Mouse (Mus musculus): ENCODE measurements around the gene Slc35f6.

Slc35f6 gene

DNA sequence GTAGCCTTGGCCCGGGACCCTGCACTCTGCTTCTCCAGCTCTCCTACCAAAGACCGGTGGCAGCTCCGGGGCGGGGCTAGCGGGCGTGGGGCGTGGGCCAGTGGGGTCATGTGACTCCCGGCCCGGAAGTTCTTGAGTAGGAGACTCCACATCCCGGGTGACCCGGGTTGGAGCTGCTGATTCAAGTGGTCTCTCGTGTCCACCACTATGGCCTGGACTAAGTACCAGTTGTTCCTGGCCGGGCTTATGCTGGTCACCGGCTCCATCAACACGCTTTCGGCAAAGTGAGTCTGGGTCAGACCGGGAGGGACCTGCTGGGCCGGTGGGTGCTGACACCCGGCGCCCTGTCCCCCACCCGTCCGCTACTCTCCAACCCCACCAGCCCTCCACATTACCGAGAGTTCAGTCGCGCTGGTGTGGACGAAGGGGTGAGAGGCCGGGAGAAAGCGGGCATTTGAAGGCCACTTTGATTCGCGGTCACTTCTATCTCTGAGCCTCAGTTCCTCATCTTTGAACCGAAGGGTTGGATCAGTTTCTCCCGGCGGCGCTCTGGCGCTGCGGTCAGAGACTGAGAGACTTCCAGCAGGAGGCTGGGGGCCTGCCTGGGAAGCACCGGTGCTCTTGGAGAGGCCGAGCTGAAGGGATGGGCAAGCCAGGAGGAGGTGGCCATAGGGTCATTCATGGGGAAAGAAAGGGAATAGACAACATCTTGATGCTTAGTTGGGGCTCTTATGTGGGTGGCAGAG is at the start of gene Slc35f6:
TSS of gene Slc35f6 (plus strand) at position 119 of the 746 bp plus-strand sequence.
- DNase-seq (ENCODE audit: low spot score) = peak; percentile 89

DNA sequence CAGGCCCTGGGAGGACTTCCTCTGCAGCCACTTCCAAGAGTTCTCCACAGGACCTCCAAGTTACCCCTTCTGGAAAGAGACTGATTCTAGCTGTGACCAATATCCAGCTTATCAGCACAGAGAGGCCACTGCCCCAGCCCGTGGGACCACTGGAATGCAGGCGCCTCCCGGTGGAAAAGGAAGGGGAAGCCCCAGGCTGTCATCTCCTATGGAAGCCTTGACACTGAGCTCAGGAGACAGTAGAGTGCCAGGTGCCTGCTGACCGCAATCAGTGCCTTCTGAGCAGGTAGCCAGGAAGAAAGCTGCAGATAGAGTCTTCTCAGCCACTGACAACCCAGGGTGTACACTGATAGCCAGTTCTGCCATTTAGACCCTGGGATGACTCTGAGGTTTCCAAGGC is 46.3 kb upstream of the Slc35f6 start:
- no peak for DNase-seq (ENCODE audit: low spot score)

DNA sequence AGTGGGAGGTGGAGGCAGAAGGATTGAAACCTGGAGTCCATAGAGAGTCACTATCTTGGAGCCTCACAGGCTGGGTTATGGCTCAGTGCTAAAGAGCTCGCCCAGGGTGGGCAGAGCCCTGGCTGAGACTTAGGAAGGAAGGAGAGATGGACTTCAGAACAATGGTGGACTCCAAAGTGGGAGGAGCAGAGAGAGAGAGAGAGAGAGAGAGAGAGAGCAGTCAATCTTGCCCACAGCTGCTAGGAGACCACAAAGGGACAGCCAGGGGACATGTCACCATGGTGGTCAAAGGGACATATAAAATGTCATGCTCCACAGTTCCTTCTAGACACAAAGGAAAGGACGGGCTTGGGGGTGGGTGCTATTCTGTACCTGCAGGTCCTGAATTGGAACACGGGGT is 44.5 kb upstream of the Slc35f6 start:
- DNase-seq (ENCODE audit: low spot score) = no peak

DNA sequence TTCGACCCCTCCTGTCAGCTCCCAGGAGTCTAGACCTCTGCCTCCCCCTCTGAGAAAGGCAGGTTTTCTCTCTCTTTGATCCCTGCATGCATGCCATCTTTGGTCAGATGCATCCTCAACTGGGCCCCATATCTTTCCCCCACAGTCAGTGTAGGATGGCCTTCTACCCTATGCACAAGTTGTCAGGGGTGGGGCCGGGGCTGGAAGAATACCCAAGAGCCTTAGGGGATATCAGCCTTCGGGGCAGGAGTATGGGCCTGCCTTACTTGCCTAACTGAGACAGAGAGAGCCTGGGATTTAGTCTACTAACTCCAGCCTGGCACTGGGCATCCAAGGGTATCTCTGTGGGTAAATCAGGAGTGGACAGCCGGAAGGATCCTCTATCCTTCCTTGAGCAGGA is 43.8 kb upstream of the Slc35f6 start:
- no peak for DNase-seq (ENCODE audit: low spot score)

DNA sequence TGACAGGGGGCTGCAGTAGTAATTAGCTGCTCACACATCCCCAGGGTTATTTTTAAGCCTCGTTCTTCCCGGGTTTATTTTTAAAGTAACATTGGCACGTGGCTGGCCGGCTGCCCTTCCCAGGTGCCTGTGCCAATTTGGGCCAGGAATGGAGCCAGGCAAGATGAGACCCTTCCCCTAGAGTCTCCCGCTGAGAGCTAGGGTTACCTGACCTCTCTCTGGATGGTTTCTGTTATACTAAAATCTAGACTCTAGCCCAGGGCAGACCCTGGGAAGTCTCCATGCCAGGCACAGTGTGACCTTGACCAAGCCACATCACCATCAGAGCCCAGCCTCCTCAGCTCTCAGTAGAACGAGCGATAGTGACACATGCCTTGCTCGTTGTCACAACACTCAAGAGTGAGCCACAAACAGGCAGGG is 43.0 kb upstream of the Slc35f6 start:
- no peak for DNase-seq (ENCODE audit: low spot score)

DNA sequence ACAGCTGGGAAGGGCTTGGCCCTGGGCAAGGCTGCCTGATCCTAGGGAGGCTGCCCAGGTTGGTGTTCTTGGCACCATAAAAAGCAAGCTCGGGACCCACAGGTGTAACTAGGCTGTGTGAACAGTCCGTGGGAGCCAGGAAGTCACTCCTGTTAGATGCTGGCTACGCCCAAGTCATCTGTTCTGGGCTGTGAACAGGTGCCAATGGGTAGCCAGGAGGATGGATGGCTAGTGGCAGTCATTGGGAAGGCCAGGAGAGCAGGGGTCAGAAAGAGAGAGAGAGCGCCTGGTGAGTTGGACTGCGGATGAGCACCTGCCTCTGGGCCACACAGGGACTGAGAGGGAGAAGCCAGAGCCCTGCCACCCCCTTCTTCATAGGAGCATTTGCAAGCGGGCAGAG is 42.1 kb upstream of the Slc35f6 start:
- DNase-seq (ENCODE audit: low spot score) = no peak

DNA sequence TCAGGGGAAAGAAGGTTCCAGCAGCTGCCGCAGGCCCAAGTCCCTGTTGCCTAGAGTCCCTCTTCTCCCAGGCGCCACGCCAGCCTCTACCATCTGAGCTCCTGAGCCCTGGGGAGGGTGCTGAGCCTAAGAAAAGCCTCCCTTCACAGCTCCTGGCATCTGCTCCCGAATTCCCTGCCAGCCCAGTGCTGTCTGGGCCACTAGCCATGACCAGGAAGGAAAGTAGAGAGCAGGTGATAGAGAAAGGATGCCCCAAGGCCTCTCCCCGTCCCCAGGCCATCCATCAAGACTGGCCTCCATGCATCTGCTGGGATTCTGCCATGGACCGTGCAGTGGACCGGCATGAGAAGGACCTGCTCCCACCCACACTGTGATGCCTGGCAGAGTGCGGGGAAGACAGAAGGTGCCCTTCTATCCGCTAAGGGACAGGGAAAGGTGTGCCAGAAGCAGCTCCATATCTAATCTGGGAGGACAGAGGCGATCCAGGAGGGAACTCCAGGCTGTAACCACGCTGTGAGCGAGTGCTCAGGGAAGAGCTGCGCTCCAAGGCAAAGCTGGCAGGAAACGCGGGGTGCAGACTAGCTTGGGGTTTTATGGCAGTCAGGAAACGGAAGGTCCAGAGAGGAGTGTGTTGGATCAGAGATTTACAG is 41.2 kb upstream of the Slc35f6 start:
- DNase-seq (ENCODE audit: low spot score) = no peak

DNA sequence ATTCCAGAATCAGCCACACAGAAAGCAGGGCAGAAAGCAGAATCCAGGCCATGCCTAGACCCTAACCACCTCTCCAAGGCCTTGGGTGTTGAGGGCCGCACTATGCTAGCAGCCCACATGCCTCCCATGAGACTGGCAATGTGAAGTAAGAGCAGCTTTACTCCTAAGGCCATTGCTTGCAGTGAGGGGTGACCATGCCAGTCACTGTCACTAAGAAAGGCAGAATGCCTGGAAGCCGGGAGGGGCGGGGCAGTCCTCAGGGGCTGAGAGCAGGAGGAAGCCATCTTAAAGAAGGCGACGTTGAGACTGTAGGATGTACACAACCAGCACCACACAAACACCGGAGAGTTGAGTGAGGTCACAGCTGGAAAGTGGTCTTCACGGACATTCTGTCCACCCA is 38.6 kb upstream of the Slc35f6 start:
- DNase-seq (ENCODE audit: low spot score) = no peak

DNA sequence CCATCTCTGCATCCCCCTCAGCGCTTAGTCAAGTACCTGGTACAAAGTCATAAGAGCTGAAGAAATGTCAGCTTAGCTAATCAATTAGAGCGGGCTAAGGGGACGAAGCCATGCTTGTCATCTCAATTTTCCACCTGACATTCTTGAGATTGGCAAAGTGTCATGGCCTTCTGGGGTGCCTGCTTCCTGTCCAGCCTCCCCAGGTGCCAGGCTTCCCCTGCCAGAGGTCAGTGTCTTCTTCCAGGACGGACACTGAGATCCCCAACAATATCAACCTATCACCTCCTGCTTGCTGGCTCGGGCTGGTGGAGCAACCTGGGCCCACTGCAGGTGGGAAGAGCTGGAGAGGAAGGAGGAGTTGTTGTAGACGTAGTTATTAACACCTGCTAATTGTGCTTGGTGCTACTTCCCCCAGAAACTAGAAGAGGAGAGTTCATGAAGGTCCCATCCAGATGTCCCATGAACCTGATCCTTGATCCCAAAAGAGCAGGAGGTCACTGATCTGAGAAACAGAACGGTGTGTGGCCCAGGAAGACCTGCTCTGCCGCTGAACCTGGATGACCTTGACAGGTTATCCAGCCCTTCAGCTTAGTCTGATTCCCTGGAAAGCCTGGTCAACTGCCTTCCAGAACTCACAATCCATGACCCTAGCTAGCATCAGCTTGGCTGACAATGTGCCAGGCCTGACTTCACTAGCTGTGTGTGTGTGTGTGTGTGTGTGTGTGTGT is 37.7 kb upstream of the Slc35f6 start:
- DNase-seq (ENCODE audit: low spot score) = no peak

DNA sequence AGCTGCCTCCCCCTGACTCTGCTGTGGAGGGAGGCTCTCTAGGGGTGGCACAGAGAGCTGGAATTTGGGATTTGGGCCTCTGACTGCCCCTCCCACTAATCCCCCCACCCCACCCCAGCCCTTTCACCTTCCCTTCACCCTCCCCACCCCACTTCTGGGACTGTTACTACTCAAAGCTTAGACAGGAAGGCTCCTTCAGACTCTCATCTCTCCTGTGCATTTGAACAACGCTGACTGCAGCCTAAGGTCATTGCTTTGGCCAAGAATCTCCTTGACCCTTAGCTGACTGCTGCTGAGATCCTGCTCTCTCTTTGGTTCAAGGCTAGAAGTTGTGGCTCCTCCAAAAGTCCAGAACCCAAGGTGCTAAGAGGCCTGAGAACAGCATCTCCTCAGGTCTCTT is 36.6 kb upstream of the Slc35f6 start:
- DNase-seq (ENCODE audit: low spot score) = no peak

DNA sequence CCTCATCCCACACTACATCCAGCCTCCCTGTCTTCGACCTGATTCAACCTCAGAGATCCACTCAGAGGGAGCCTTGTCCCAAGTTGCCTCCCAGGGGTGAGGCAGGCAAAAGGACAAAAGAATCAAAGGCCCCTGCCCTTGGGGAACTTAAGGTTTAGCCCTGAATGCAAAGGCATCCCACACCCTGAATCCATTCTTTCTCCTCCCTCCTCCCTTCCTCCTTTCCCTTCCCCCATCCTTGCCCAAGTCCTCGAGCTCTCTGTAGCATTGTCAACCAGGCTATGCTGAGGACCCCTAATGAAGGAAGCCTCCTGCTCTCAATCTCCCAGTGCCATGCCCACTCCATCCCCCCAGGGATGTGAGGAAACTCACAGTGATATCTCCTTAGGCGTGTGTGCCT is 36.0 kb upstream of the Slc35f6 start:
- no peak for DNase-seq (ENCODE audit: low spot score)

DNA sequence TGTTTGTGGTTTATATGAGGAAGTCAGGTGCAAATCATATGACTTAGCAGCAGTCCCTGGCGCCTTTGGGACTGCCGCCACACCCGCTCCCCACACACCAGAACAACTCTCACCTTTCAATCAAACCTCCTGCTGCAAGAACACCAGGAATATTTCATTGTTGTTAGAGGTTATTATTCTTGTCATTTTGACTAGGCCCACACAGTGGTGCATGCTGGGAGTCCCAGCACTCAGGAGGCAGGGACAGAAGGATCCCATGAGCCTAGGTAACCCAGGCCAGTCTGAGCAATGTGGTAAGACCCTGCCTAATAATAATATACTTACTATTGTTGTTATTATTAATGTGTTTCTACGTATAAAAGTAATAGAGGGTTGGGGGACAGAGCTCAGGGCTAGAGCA is 35.2 kb upstream of the Slc35f6 start:
- no peak for DNase-seq (ENCODE audit: low spot score)

DNA sequence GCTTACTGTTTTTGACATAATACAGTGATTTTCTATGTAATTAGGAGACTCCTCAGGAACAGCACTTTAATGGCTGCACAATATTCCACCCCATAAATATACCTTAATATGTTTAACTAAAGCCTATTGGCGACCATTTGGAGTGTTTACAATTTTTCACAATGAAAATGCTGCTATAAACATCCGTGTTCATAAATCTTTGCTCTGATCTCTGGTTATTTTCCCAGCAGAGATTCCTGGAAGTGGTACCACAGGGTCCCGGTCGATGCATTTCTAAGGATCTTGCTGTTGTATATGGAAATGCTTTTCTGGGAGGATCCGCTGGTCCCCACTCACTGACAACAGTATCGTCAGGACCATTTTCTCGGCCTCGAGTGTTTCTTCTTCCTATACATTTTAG is 34.5 kb upstream of the Slc35f6 start:
- DNase-seq (ENCODE audit: low spot score) = no peak

DNA sequence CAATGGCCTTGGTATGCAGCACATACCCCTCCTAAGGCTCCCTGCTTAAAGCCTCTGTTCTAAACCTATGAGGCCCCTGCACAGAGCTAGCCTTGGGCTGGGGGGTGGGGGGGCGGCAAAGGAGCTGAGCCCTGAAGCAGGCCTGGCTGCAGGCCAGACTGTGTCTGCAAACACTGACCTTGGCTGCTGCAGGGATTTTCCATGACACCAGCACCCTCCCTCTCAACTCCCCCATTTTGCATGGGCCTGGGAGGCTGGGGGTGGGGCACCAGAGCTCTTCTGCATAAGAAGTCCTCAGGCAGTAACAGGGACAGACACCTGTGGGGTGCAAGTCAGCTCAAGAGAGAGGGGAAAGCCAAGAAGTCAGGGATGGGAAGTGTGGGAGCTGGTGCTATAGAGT is 33.5 kb upstream of the Slc35f6 start:
- no peak for DNase-seq (ENCODE audit: low spot score)

DNA sequence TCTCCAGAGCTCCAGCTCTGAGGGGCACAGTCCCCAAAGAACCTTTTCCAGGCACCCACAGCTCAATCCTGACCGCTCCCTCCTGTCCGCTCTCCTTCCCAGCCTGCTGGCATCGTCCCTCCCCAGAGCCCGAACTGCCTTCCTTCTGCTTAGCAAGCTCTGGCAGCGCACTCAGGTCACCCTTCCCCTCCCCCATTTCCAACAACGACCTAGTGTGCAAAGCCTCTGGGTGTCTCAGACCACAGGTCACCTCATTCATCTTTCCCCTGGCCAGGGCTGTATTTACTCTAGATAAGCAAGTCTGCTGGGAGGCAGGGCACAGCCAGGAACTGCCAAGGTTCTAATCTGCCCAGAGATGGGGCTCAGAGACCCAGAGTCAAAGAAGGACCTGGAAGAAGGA is 32.3 kb upstream of the Slc35f6 start:
- no peak for DNase-seq (ENCODE audit: low spot score)

DNA sequence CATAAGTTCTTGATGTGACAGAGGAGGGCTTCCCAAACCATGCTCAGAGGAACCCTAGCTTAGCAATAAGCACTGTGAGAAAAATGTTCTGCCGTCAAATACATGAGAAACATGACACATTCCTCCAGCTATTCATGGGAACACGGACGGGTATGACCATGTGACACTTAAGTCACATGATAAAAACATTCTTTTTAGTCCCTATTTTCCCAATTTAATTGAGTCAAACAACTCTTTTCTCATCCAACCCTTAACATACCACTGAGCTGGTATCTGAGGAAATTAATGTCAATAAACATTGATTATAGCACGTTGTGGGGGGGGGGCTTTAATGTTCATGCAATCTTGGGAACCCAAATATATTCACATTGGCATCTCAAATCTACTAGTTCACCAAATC is 31.9 kb upstream of the Slc35f6 start:
- no peak for DNase-seq (ENCODE audit: low spot score)

DNA sequence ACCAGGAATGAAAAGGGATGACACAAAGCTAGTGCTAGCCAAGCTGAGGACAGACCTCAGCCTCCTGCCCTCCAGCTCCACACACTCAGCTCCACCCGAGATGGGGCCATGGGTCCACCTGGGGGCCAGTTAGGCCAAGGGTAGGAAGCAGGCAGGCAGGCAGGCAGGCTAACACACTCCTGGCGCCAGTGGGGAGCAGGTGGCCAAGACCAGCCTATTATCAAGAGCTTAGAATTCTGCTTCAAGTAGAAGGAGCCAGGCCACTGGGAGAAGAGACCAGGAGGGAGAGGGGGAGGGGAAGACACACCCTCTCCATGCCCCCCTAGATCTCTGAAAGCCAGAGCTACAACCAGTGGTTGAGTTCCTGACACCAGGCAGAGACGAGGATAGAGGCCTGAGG is 31.1 kb upstream of the Slc35f6 start:
- DNase-seq (ENCODE audit: low spot score) = peak; percentile 19

DNA sequence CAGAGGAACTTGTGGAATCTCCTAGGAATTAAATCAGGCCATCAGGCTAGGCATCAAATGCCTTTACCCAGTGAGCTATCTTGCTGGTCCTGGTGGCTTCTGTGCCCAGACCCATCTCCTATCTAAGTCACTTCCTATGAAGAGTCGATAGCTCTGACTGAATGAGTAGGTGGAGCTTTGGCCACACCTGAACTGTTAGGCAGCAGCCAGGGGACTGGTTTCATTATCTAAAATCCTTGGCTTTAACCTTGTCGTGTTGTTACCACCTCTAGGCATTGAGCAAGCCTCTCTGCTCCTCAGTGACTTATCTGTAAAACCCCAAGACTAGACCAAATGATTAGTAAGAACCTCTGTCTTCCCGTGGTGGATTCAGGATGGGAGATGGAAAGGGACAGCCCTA is 30.4 kb upstream of the Slc35f6 start:
- DNase-seq (ENCODE audit: low spot score) = no peak

DNA sequence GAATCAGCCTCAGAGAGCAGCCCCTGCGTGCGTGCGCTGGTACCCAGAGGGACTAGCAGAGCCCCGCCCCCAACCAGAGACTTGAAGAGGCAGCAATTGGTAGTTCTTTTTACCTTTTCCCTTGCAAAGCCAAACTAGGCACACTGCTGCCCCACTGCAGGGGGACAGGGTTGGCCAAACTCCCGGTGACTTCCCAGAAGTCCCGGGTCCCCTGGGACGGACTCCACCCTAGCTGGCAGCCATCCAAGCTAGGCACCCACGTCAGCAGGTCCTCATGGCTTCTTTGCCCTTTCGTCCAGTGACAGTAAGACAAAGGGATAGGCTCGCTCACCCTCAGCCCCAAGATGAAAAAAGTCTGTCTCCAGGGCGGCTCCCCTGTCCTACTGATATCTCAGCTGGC is 29.9 kb upstream of the Slc35f6 start:
- no peak for DNase-seq (ENCODE audit: low spot score)

DNA sequence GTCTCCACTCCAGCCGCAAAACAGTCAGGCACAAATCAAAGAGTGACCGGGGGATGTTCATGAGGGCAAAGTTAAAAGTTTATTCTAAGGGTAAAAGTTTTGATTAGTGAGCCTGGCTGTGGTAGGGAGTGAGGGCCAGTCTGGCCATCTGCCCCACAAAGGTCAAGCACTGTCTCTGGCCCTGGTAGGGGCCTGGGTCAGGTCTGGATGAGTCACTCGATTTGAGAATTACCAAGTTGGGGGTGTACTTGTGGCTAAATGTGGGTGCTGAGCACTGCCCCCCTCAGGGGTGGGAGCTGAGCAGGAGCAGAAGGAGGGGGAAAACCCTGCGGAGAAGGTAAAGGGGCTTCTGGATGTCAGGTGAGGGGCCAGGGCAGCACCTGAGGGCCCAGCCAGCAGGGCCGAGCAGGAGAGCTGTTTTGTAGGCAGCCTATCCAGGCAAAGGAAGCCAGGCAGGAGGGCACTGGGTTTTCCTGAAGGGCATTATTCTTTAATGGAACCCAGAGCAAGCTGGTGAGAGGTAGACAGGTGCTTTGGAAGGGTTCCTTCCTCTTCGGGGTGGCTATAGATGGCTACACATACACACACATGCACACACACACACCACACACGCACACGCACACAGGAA is 29.2 kb upstream of the Slc35f6 start:
- no peak for DNase-seq (ENCODE audit: low spot score)

DNA sequence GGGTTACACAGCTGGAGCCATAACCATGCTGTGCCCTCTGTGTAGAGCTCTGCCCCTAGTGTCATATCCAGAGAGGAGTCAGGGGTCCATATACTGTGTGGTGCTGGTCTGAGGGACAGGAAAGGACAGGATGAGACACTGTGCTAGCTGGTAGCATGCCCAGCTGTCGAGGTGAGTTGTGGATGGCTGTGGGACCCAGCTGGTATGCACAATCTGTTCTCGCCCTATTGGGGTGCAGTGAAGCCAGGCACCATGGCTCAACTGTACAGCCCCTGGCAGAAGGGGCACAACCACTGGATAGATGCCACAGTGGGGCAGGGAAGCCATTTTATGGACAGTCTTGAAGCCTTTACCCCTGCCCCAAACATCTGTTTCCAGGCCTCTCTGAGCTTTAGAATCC is 28.5 kb upstream of the Slc35f6 start:
- no peak for DNase-seq (ENCODE audit: low spot score)

DNA sequence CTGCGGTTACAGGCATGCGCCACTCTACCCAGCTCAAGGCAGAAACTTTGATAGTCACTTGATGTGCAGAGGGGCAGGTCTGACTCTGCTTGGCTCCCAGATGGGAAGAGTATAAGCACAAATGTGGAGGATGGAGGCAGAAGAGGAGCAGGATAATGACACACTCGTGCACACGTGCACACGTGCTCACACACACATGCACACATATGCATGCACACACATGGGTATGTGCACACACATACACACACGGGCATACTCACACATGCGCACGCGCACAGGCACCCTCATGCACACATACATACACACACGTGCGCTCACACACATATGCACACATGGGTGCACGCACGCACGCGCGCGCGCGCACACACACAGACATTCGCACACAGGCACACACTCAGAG is 27.2 kb upstream of the Slc35f6 start:
- no peak for DNase-seq (ENCODE audit: low spot score)

DNA sequence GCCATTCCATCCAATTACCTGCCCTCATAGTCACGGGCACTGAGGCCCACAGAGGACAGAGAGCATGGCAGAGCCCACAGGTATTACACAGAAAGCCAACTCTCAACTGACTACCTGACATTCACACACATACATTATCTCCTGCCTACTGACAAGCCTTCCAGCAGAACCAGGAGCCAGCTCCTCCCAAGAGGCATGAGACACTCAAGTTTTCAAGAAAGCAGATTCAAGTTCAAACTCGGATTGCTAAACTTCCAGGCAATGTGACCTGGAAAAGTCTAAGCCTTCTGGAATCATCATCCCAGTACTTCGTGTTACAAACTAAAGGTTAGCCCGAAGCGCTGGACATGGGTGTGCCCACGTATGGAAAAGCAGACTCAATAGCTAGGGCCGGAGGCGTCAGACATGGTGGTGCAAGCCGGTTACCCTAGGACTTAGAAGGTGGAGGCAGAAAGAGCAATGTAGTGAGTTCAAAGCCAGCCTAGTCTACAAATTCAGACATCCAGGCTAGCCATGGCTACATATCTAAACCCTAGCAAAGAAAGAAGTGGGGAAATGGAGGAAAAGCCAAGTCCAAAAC is 26.4 kb upstream of the Slc35f6 start:
- DNase-seq (ENCODE audit: low spot score) = no peak
